Mouse (Mus musculus) lung, postnatal 0 days (tissue): ENCODE measurements around the gene Ddx28.

ENCODE experiments used
- CTCF ChIP-seq: IDR thresholded peaks from 2 replicates; pipeline ENCODE4 v1.5.1; 2016; ENCODE audit warnings: antibody characterized with exemption, mild to moderate bottlenecking
- EP300 ChIP-seq: IDR thresholded peaks from 2 replicates; pipeline ENCODE4 v1.6.1; 2016; ENCODE audit warnings: antibody characterized with exemption, mild to moderate bottlenecking, control low read depth

DNA sequence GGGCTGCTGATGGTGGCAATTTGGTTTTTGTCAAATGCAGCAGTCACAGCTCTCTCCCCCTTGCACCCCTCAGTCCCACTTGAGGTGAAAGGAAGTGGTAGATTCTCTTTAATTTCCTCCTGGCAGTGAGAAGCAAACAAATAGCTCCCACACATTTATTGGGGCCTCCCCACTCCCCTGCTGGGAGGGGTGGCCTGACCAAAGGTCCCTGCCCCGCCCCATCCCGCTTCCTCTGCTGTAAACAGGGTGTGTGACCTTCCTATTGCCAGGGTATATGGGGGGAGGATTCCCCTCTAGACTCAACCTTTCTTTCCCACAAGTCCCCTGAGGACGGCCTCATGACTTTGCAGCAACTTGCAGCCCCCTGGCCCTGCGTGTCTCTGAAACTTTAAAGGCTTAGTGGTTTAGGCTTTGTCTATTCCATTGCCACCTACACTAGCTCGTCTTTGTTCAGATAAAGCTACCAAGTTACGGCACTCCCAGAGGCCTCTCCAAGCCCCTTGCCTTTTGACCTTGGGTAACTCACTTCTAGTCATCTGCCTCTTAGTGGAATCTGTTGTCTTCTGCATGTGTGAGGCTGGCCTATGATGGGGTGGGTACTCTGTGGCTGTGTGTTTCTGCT is 42.6 kb upstream of the Ddx28 start:
- TF ChIP-seq CTCF = no peak
- TF ChIP-seq EP300 = no peak
